In the genomic region with DNA sequence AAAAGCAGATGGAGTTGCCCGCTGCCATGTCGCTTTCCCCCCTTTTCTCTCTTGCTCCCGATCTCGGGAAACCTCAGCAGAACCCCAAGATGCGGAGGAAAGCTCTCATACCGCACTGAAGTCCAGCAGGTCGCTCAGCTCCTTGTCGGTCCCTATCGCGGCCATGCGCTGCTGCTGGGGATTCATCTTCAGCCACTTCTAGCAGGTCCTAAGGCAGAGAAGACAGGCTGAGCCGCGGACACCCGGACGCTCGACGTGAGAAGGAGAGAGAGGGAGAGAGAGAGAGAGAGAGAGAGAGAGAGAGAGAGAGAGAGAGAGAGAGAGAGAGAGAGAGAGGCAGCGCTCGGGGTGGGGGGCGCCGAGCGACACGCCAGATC, we compare ENCODE assay signal across 8 mouse cellular contexts. TPM values are rescaled to one million over a fixed set of nuclear protein-coding genes. Genes with fewer than 3 reads are reported as not detected.
DNase-seq lines count a peak whose midpoint lies in the region; ATAC-seq lines count a peak whose summit lies in the region.

No protein-coding gene starts in this region.

- peak overlapping the region; percentile 92 for H3K4me3 ChIP-seq in forebrain, embryonic 12.5 days (replicated peaks)
- H3K4me3 ChIP-seq in hindbrain, embryonic 11.5 days (ENCODE audit: low read depth, low read length) = peak overlapping the region; percentile 99
- H3K4me3 ChIP-seq in macrophage (ENCODE audit: inconsistent target) = peak overlapping the region; percentile 47

- H3K27ac ChIP-seq in forebrain, embryonic 12.5 days = peak overlapping the region; percentile 96
- peak overlapping the region; percentile 97 for H3K27ac ChIP-seq in hindbrain, embryonic 11.5 days (ENCODE audit: low read depth, low read length)
- no peak overlapping the region for H3K27ac ChIP-seq in macrophage

- H3K9ac ChIP-seq in forebrain, embryonic 12.5 days = peak overlapping the region; percentile 97
- H3K9ac ChIP-seq in hindbrain, embryonic 11.5 days (ENCODE audit: low read depth, low read length) = peak overlapping the region; percentile 100

- DNase-seq in gastrocnemius, adult 18-20 months (ENCODE audit: low spot score) = peak; percentile 23
- DNase-seq in gastrocnemius, adult 8-10 months (ENCODE audit: low spot score in 2 of 2) = no peak
- peak; percentile 15 for DNase-seq in c-Kit-negative CD71-positive TER-119-positive erythroid progenitor cells, embryonic 14.5 days (ENCODE audit: low read depth, low spot score)
- DNase-seq in hindbrain, embryonic 11.5 days (ENCODE audit: low spot score) = peak; percentile 62
- peak; percentile 24 to 39 for DNase-seq in layer of hippocampus, postnatal 36 days
- DNase-seq in spleen, adult 12 weeks (ENCODE audit: low spot score) = peak; percentile 31

- peak overlapping the region; percentile 66 for H3K4me2 ChIP-seq in forebrain, embryonic 12.5 days
- H3K4me2 ChIP-seq in hindbrain, embryonic 11.5 days (replicated peaks; ENCODE audit: low read depth, low read length) = peak overlapping the region; percentile 69

- H3K27me3 ChIP-seq in forebrain, embryonic 12.5 days = no peaks in the 10 kb centered on the region
- no peaks in the 10 kb centered on the region for H3K27me3 ChIP-seq in hindbrain, embryonic 11.5 days (ENCODE audit: control insufficient read depth, insufficient read depth, low read length)

- H3K4me1 ChIP-seq in forebrain, embryonic 12.5 days = peaks cover 24% of the 10 kb centered on the region
- no peaks in the 10 kb centered on the region for H3K4me1 ChIP-seq in hindbrain, embryonic 11.5 days (replicated peaks; ENCODE audit: control insufficient read depth, insufficient read depth, low read length)

- under 1% methylated on average over 15 of the region's 23 CpGs for WGBS in forebrain, embryonic 12.5 days
- under 1% methylated on average over 17 of the region's 23 CpGs for WGBS in hindbrain, embryonic 11.5 days
- 0% methylated on average over 14 of the region's 23 CpGs for WGBS in macrophage (ENCODE audit: missing documents)

- H3K9me3 ChIP-seq in forebrain, embryonic 12.5 days = no peaks in the 10 kb centered on the region
- H3K9me3 ChIP-seq in hindbrain, embryonic 11.5 days (ENCODE audit: control insufficient read depth, low read length) = no peaks in the 10 kb centered on the region

- peaks cover 46% of the 10 kb centered on the region; the same call in 1 of the 2 replicates for H3K79me2 ChIP-seq in macrophage (ENCODE audit: inconsistent target)

- ATAC-seq in forebrain, embryonic 12.5 days (ENCODE audit: low FRiP score) = peak; percentile 34
- ATAC-seq in hindbrain, embryonic 11.5 days (ENCODE audit: low FRiP score) = peak; percentile 23

- H3K36me3 ChIP-seq in forebrain, embryonic 12.5 days (replicated peaks) = peaks cover 3% of the 10 kb centered on the region; the same call in 1 of the 2 replicates
- H3K36me3 ChIP-seq in hindbrain, embryonic 11.5 days (ENCODE audit: control insufficient read depth, insufficient read depth, low read length) = no peaks in the 10 kb centered on the region
- H3K36me3 ChIP-seq in macrophage (ENCODE audit: inconsistent target) = no peaks in the 10 kb centered on the region

RNA-seq across cellular contexts. Expression of a gene that starts 1.1 kb away (rescaled TPM):
- 10 to 100 TPM; 22.4 to 29.2 TPM for total RNA-seq in gastrocnemius, adult 18-20 months (2021)
- total RNA-seq in gastrocnemius, adult 8-10 months (2022) = 10 to 100 TPM; 16.6 to 26.1 (median 23.5) TPM
- 106 and 112 TPM in 2 replicates for polyA plus RNA-seq in forebrain, embryonic 12.5 days (2016; fragmentation: Nextera tagmentation; extraction: Ambion mirVana)
- polyA plus RNA-seq in hindbrain, embryonic 11.5 days (2014; fragmentation: Nextera tagmentation; extraction: Ambion mirVana) = 215 and 227 TPM in 2 replicates
- 10 to 100 TPM; 60.7 to 61.2 TPM for total RNA-seq in layer of hippocampus, postnatal 36 days (2021)
- total RNA-seq in macrophage (2018; cell fraction: chromatin; rRNA removed) = 100 to 1,000 TPM in 23 of 26 experiments, 10 to 100 TPM in 3; 87.8 to 255 (median 151) TPM
- 10 to 100 TPM; 30.5 to 67.3 (median 41.6) TPM for total RNA-seq in macrophage (2018; cell fraction: cytosol; rRNA removed)
- 100 to 1,000 TPM in 10 of 26 experiments, 10 to 100 TPM in 16; 31.4 to 179 (median 82.1) TPM for total RNA-seq in macrophage (2018; cell fraction: nucleus; rRNA removed)
- polyA plus RNA-seq in macrophage (2018) = 28.9 to 49.9 TPM (median 29.9 TPM) in 3 replicates

Comparison
In these comparisons a context has a peak if more than half of its experiments do, and no peak if none do; other contexts are left out.
1. DNase-seq: peak in gastrocnemius, adult 18-20 months (single experiment), c-Kit-negative CD71-positive TER-119-positive erythroid progenitor cells, embryonic 14.5 days (single experiment), hindbrain, embryonic 11.5 days (single experiment), layer of hippocampus, postnatal 36 days (2 of 2) and spleen, adult 12 weeks (single experiment); none in gastrocnemius, adult 8-10 months (0 of 2).
2. H3K4me3 ChIP-seq: peak in every context shown above with its lines; median percentile 99 in hindbrain, embryonic 11.5 days; 92 in forebrain, embryonic 12.5 days; 47 in macrophage.